Mouse (Mus musculus) spleen, embryonic (tissue): ENCODE data around the gene Tfap2e.

Experiments used
- CTCF ChIA-PET: fragments of 350-600 bp; sonication (Branson Sonifier 250); formaldehyde crosslinking; loops from one replicate; lab custom pipeline; 2022; lab: Charles Lee

Gene Tfap2e

GRCm38 (mm10) chr4:126736001-126736414 lies at the start of gene Tfap2e:
TSS of gene Tfap2e (minus strand) at chr4:126736240.
- CTCF ChIA-PET, result interaction anchor here (1.1 kb wide), 1 partner anchor 9 kb away, joined by 4 read pairs; no protein-coding TSS in a partner anchor

- CTCF ChIA-PET, result no interaction called here
Measured at GRCm38 (mm10) chr4:126782996-126783395, 47.0 kb upstream of the Tfap2e start.

GRCm38 (mm10) chr4:126782512-126782911 lies 46.5 kb upstream of the Tfap2e start:
- CTCF ChIA-PET, result no interaction called here

GRCm38 (mm10) chr4:126781871-126782270 lies 45.8 kb upstream of the Tfap2e start:
- CTCF ChIA-PET, result no interaction called here

- CTCF ChIA-PET, result interaction anchor here (0.6 kb wide), 1 partner anchor 162 kb away, joined by 12 read pairs; no protein-coding TSS in a partner anchor
Measured at GRCm38 (mm10) chr4:126779826-126780775, 44.1 kb upstream of the Tfap2e start.

GRCm38 (mm10) chr4:126779148-126779581 lies 43.1 kb upstream of the Tfap2e start:
- CTCF ChIA-PET, result no interaction called here

GRCm38 (mm10) chr4:126775182-126775581 lies 39.1 kb upstream of the Tfap2e start:
- CTCF ChIA-PET, result no interaction called here

GRCm38 (mm10) chr4:126773871-126774270 lies 37.8 kb upstream of the Tfap2e start:
- CTCF ChIA-PET, result no interaction called here

GRCm38 (mm10) chr4:126770831-126771230 lies 34.8 kb upstream of the Tfap2e start:
- CTCF ChIA-PET, result interaction anchor here (0.7 kb wide), 1 partner anchor 242 kb away, joined by 3 read pairs; no protein-coding TSS in a partner anchor

- CTCF ChIA-PET, result interaction anchor here (0.6 to 0.7 kb wide), 2 partner anchors 20 to 1981 kb away, joined by 3 to 5 read pairs; no protein-coding TSS in a partner anchor
Measured at GRCm38 (mm10) chr4:126769800-126770563, 33.9 kb upstream of the Tfap2e start.

GRCm38 (mm10) chr4:126763483-126763882 lies 27.4 kb upstream of the Tfap2e start:
- CTCF ChIA-PET, result no interaction called here

GRCm38 (mm10) chr4:126762586-126763359 lies 26.7 kb upstream of the Tfap2e start:
- CTCF ChIA-PET, result no interaction called here

GRCm38 (mm10) chr4:126759435-126759834 lies 23.4 kb upstream of the Tfap2e start:
- CTCF ChIA-PET, result no interaction called here

GRCm38 (mm10) chr4:126758299-126758698 lies 22.3 kb upstream of the Tfap2e start:
- CTCF ChIA-PET, result no interaction called here

- CTCF ChIA-PET, result no interaction called here
Measured at GRCm38 (mm10) chr4:126756766-126757165, 20.7 kb upstream of the Tfap2e start.

- CTCF ChIA-PET, result interaction anchor here (0.7 to 1.3 kb wide), 2 partner anchors 9 to 275 kb away, joined by 3 read pairs; no protein-coding TSS in a partner anchor
Measured at GRCm38 (mm10) chr4:126754736-126755374, 18.8 kb upstream of the Tfap2e start.

- CTCF ChIA-PET, result interaction anchor here (1.3 kb wide), 1 partner anchor 8 kb away, joined by 3 read pairs; no protein-coding TSS in a partner anchor
Measured at GRCm38 (mm10) chr4:126754231-126754611, 18.2 kb upstream of the Tfap2e start.

GRCm38 (mm10) chr4:126753268-126754230 lies 17.5 kb upstream of the Tfap2e start, which contains the start of the genes Ncdn and AU040320:
TSS of gene Ncdn (minus strand) at chr4:126753438.
TSS of gene AU040320 (plus strand) at chr4:126753544.
- CTCF ChIA-PET, result interaction anchor here (1.3 kb wide), 1 partner anchor 7 kb away, joined by 3 read pairs; no protein-coding TSS in a partner anchor

GRCm38 (mm10) chr4:126752608-126753141 lies 16.6 kb upstream of the Tfap2e start:
- CTCF ChIA-PET, result no interaction called here
